Mouse (Mus musculus) kidney, postnatal 0 days (tissue): Measurements from ENCODE around the gene Pcp2. TPM values are rescaled to one million over a fixed set of nuclear protein-coding genes. Genes with fewer than 3 reads are reported as not detected.

Experiments used
- ATAC-seq: fragments of 200-750 bp; cut with Nextera tagmentation; replicated peaks from 2 replicates; pipeline ENCODE4 v1.8.0; 2017; ENCODE audit warnings: low read depth, moderate number of reproducible peaks, moderate TSS enrichment, moderate library complexity; ENCODE audit not compliant: low FRiP score
- DNase-seq: peaks from one replicate; pipeline ENCODE4 v3.0.0-alpha.2; 2016; ENCODE audit warnings: low spot score
- H3K27ac ChIP-seq: fragments of 300-500 bp; sonication (generic); 2 replicates; pipeline ENCODE4 v1.5.1; 2014; ENCODE audit warnings: mild to moderate bottlenecking
- H3K27me3 ChIP-seq: fragments of 300-500 bp; sonication (generic); 2 replicates; pipeline ENCODE4 v1.6.1; 2014; ENCODE audit warnings: low read length, mixed read lengths; ENCODE audit not compliant: insufficient read depth
- H3K36me3 ChIP-seq: fragments of 300-500 bp; sonication (generic); 2 replicates; pipeline ENCODE4 v1.6.1; 2014; ENCODE audit warnings: low read length, mixed read lengths; ENCODE audit not compliant: insufficient read depth
- H3K4me1 ChIP-seq: fragments of 300-500 bp; sonication (generic); replicated peaks from 2 replicates; pipeline ENCODE4 v1.6.1; 2014; ENCODE audit warnings: antibody characterized with exemption, low read length, mixed read lengths; ENCODE audit not compliant: insufficient read depth
- H3K4me2 ChIP-seq: fragments of 300-500 bp; sonication (generic); 2 replicates; pipeline ENCODE4 v1.6.1; 2014; ENCODE audit warnings: mild to moderate bottlenecking, low read length, moderate library complexity, mixed read lengths
- H3K4me3 ChIP-seq: fragments of 300-500 bp; sonication (generic); replicated peaks from 2 replicates; pipeline ENCODE4 v1.5.1; 2014; ENCODE audit warnings: low read depth, low read length
- H3K9ac ChIP-seq: fragments of 300-500 bp; sonication (generic); 2 replicates; pipeline ENCODE4 v1.6.1; 2014; ENCODE audit warnings: low read depth, low read length
- H3K9me3 ChIP-seq: fragments of 300-500 bp; sonication (generic); replicated peaks from 2 replicates; pipeline ENCODE4 v1.6.1; 2016; ENCODE audit warnings: low read length, inconsistent platforms, mixed read lengths
- CTCF ChIP-seq: IDR thresholded peaks from 2 replicates; pipeline ENCODE4 v1.5.1; 2016; ENCODE audit warnings: antibody characterized with exemption, low read depth, mild to moderate bottlenecking, moderate library complexity
- WGBS: fragments of 180-500 bp; shearing (Covaris S2); extraction: QIAGEN DNeasy Blood & Tissue Kit; methylation state at CpG from one replicate; pipeline ENCODE4 v1.1.7; 2014; 5-methylcytosine and 5-hydroxymethylcytosine counted together
- polyA plus RNA-seq: library from polyadenylated mRNA; unstranded; fragments of >200 nt; fragmentation: Nextera tagmentation; extraction: Ambion mirVana; gene quantifications from 2 replicates; pipeline ENCODE4 v1.2.1, GENCODE M21; 2015

Gene Pcp2
- polyA plus RNA-seq, 1 experiment from 2014 or later: not detected

- Histone ChIP-seq H3K27ac (no peak overlapping the region), H3K4me2 (no peak overlapping the region), H3K27me3 (no peaks in the 10 kb centered on the region), H3K36me3 (no peaks in the 10 kb centered on the region), H3K9me3 (no peaks in the 10 kb centered on the region), H3K4me1 (no peaks in the 10 kb centered on the region), H3K9ac (no peak overlapping the region), H3K4me3 (no peak overlapping the region)
- no peak; the same call in 1 of the 2 replicates for ATAC-seq
- TF ChIP-seq CTCF: no peak
- DNase-seq: no peak
- 9% methylated on average over 7 of the region's 7 CpGs for WGBS
Measured at GRCm38 (mm10) chr8:3656725-3657381, 31.5 kb upstream of the Pcp2 start.

- Histone ChIP-seq H3K9ac (no peak within 1 kb of the TSS), H3K4me1 (no peaks in the 10 kb centered on the region), H3K4me3 (no peak within 1 kb of the TSS), H3K27me3 (no peaks in the 10 kb centered on the region), H3K4me2 (no peak within 1 kb of the TSS), H3K36me3 (no peaks in the 10 kb centered on the region), H3K9me3 (no peaks in the 10 kb centered on the region), H3K27ac (no peak within 1 kb of the TSS)
- ATAC-seq: no peak
- WGBS: 66% methylated on average over 3 of the region's 3 CpGs
- TF ChIP-seq CTCF: no peak
- no peak for DNase-seq
Measured at GRCm38 (mm10) chr8:3655526-3655925, 30.2 kb upstream of the Pcp2 start, which contains the start of gene Retn. Gene Retn, plus strand, starts transcription at chr8:3655770.

DNA sequence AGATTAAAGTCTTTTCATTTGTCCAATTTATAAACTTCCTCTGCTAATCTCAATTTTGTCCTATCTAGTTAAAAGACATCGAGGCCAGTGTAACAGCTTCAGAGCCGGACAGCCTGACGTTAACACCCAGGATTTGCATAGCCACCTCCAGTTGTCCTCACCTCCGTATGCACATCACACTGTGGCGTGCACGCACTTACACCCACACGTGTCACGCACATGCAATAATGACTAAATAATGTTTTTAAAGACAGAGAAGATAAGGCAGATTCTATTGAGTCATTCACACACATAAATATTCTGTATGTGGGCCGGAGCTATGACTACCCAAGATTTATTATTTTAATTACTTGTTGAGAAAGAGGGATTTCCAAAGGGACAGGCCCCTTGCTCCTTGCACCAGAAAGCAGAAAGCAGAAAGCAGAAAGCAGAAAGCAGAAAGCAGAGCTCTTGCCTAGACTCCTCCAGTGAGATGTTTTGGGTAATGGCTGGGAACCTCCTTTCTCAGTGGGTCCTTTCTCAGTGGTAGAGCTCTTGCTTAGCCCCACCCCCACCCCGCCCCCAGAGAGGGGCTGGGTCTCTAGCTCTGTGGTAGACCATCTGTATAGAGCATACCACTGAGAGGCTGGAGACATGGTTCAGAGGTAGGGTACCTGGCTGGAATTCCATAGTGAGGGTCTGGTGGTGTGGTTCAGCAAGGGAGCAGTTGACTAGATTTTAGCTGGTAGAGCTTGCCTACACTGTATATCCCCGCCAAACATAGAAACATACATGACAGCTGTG, 29.6 kb upstream of the Pcp2 start:
- H3K4me3 ChIP-seq: no peak overlapping the region
- no peak for DNase-seq
- H3K9ac ChIP-seq: no peak overlapping the region
- H3K4me1 ChIP-seq: no peaks in the 10 kb centered on the region
- 70% methylated on average over 11 of the region's 11 CpGs for WGBS
- H3K27me3 ChIP-seq: no peaks in the 10 kb centered on the region
- ATAC-seq: no peak
- H3K4me2 ChIP-seq: no peak overlapping the region
- no peak overlapping the region for H3K27ac ChIP-seq
- H3K9me3 ChIP-seq: no peaks in the 10 kb centered on the region
- no peaks in the 10 kb centered on the region for H3K36me3 ChIP-seq
- no peak for TF ChIP-seq CTCF

GRCm38 (mm10) chr8:3652845-3653244, 27.5 kb upstream of the Pcp2 start:
- no peak for TF ChIP-seq CTCF
- WGBS: 58% methylated on average over 3 of the region's 3 CpGs
- DNase-seq: no peak
- Histone ChIP-seq H3K9ac (no peak overlapping the region), H3K36me3 (no peaks in the 10 kb centered on the region), H3K4me2 (no peak overlapping the region), H3K4me3 (no peak overlapping the region), H3K27ac (no peak overlapping the region), H3K4me1 (no peaks in the 10 kb centered on the region), H3K9me3 (no peaks in the 10 kb centered on the region), H3K27me3 (no peaks in the 10 kb centered on the region)
- no peak for ATAC-seq

DNA sequence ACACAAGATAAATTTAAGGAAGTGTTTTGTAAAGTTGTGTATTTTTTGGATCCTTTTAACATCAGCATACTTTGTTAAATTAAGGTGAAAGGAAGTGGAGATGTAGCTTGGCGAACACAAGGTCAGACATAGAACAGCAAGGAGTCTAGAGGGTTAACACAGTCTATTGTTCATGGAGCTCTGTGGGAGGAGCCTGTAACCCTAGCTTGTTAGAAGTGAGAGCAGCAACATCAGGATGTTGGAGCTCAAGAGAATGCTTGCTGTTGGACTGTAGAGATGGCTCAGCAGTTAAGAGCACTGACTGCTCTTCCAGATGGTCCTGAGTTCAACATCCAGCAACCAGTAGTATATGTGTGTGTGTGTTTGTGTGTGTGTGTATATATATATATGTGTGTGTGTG, 23.6 kb upstream of the Pcp2 start:
- H3K4me2 ChIP-seq: peak overlapping the region; percentile 2; the same call in 1 of the 2 replicates
- peak; percentile 71 for DNase-seq
- no peak overlapping the region for H3K27ac ChIP-seq
- TF ChIP-seq CTCF: no peak
- H3K9ac ChIP-seq: no peak overlapping the region
- no peaks in the 10 kb centered on the region for H3K9me3 ChIP-seq
- H3K36me3 ChIP-seq: no peaks in the 10 kb centered on the region
- 0 out of 2 replicates have a peak, but pooled peaks have one; percentile 29 for ATAC-seq
- WGBS: 47% methylated on average over 1 of the region's 1 CpGs
- H3K27me3 ChIP-seq: no peaks in the 10 kb centered on the region
- no peaks in the 10 kb centered on the region for H3K4me1 ChIP-seq
- H3K4me3 ChIP-seq: no peak overlapping the region

GRCm38 (mm10) chr8:3648268-3648667, 22.9 kb upstream of the Pcp2 start:
- DNase-seq: no peak
- no peak overlapping the region for H3K4me2 ChIP-seq
- no peaks in the 10 kb centered on the region for H3K4me1 ChIP-seq
- no peaks in the 10 kb centered on the region for H3K27me3 ChIP-seq
- no peaks in the 10 kb centered on the region for H3K36me3 ChIP-seq
- no peak for ATAC-seq
- H3K27ac ChIP-seq: no peak overlapping the region
- H3K4me3 ChIP-seq: no peak overlapping the region
- 65% methylated on average over 2 of the region's 2 CpGs for WGBS
- TF ChIP-seq CTCF: no peak
- H3K9ac ChIP-seq: no peak overlapping the region
- no peaks in the 10 kb centered on the region for H3K9me3 ChIP-seq
